Mouse (Mus musculus): ENCODE measurements around the gene Rtp4. TPM values are rescaled to one million over a fixed set of nuclear protein-coding genes. Genes with fewer than 3 reads are reported as not detected.

Rtp4 gene
- polyA plus RNA-seq (2017; shearing (Covaris generic)) = 100 to 1,000 TPM; 129 to 178 TPM

GRCm38 (mm10) chr16:23520235-23520871, at the start of gene Rtp4, which contains the start of gene Masp1:
Gene Rtp4 (plus strand): TSS chr16:23520291.
Gene Masp1 (minus strand): TSS chr16:23520815.
- no peak for ATAC-seq

GRCm38 (mm10) chr16:23471551-23471950, 48.5 kb upstream of the Rtp4 start:
- no peak for ATAC-seq

GRCm38 (mm10) chr16:23472046-23472445, 48.0 kb upstream of the Rtp4 start:
- ATAC-seq = no peak

GRCm38 (mm10) chr16:23475651-23476050, 44.4 kb upstream of the Rtp4 start:
- no peak for ATAC-seq

GRCm38 (mm10) chr16:23476598-23476997, 43.5 kb upstream of the Rtp4 start:
- no peak for ATAC-seq

DNA sequence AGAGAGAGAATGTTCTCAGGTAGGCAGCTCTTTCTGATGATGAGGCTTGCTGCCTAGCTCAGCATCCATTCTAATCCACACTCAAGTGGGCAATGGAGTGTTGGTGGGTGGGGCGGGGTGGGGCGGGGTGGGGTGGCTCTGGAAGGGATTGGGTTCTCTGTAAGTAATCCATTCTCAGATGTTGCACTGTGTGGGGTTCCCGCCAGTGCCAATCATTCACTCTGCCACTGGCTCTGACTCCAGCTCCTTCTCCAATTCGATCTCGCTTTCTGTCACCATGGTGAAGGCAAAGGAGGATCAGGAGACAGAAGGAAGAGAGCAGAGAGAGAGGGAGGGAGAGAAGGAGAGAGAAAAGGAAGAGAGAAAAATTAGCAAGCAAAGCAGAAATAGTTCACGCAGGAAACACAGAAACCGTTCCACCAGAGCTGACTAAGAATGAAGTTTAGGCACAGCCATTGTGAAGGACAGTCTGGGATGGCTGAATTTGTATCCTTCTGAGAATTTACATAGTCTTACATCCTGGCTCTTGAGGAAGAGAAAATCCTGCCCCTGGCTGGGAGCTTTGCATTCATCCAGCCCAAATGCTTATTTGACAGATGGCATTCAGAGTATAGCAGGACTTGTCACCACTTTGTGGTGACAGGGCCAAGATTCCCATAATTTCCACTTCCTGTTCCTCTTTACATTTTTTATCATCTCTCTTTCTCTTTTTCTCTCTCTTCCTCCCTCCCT, 40.1 kb upstream of the Rtp4 start:
- no peak for ATAC-seq

- no peak for ATAC-seq
Measured at GRCm38 (mm10) chr16:23482218-23482617, 37.9 kb upstream of the Rtp4 start.

DNA sequence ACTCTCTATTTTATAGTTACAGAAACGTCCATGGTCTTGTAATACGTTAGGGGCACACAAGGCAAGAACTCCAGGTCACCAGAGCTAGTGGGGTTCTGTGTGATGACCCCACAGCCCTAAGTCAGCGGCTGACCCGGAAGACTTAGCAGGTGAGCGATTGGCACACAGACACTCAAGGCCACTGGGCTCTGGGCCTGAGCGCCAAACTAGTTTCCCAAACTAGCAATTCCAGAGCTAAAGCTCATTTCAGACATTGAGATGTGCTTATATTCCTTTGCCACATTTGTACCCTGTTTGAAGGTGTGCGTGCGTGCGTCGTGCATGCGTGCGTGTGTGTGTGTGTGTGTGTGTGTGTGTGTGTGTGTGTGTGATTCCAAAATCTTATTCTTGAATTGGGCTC, 37.2 kb upstream of the Rtp4 start:
- ATAC-seq = no peak

DNA sequence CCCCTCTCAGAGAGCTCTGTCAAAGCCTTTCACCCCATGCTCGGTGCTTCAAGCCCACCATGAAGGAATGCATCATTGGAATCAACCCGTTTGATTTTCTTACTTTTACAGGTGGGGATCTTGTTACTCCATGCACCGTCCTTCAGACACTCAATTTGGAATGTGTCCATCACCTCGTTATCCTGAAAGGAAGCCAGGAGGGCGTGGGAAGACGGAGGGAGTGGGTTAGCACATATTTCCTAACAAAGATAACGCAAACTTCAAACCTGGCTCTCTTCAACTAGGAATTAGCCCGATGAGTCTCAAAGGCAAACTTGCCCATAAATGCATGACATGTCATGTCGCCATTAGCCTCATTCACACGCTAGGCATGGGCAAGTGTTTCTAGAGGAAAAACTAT, 36.8 kb upstream of the Rtp4 start:
- no peak for ATAC-seq

DNA sequence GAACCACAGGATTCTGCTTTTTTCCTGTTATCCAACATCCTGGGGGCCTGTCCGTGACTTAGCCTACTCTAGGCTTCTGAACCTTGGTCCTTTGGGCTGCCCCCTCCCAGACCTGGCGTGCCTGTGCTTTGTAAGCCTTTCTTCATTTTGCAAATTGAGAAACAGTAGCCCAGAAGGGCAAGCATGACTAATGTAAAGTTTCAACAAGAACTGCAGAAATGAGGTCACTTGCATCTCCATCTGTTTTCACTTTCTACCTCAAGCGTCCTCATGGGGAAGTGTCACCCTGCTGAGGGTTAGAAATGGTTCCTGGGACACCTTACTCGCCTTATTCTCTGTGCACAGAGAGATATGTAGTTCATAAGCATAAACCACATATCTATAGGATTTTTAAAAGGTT, 27.3 kb upstream of the Rtp4 start:
- ATAC-seq = no peak

DNA sequence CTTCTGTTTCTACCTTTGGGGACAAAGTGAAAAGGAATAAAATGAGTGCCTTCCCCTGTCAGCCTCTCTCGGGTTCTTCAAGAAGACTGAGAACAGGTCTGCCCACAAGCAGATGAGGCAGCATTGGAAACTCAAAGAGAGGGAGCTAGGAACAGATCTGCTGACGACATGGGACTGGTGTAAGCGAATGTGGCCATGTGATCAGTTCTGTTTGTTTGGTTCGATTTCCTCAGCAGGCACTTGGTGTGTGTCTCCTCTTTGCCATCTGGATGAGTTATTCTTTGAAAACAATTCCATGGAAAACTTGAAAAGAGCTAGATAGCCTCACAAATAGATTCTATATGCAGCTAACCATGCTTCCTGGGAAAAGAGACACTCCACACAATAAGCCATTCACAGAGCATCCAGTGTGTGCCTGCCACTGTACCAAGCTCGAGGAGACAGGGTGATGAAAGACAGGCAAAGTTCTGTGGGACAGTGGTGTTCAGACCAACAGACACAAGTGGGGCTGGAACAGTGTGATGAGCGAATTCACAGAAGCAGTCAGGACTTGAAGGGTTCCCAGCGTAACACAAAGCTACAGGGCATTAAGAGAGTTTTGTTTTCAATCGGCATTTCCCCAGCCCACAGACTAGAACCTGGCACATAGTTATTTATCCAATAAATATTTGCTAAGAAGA, 23.7 kb upstream of the Rtp4 start:
- ATAC-seq = no peak

GRCm38 (mm10) chr16:23497440-23497839, 22.7 kb upstream of the Rtp4 start:
- no peak for ATAC-seq

DNA sequence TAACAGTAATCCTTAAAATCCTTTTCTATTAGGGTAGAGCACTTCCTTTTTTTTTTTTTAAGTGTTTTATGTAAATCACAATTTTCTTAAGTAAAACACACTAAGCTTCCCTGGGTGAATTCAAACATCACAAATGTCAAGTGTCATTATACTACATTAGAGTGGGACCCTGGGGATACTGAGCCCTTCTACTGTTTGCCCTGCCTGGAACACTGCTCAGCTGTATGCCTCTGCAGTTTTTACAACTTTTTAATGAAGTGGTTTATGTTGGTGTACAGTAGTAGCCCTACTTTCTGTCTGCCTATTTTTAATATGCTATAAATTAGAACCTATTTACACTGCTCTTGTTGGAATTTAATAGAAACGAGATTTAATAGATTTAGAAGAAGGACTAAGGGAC, 22.2 kb upstream of the Rtp4 start:
- no peak for ATAC-seq

- no peak for ATAC-seq
Measured at GRCm38 (mm10) chr16:23498691-23499131, 21.4 kb upstream of the Rtp4 start.

DNA sequence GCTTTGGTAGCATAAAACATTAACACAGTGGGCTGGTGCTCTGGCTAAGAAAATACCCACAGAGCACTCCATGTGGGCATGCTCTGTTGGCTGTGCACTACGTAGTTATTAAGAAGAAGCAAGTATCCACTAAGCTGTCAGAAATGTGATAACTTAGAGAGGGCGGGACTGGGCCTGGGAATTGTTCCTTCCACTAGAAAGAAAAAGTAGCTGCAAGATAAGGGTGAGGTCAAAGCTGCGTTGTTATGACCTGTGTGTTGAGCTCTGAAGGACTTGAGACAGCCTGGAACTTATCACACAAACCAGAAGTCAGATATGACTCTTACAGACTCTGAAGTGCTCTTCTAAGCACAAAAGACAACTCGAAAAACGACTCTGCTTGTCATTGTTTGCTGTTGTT, 19.5 kb upstream of the Rtp4 start:
- no peak for ATAC-seq

- ATAC-seq = no peak
Measured at GRCm38 (mm10) chr16:23501288-23501687, 18.8 kb upstream of the Rtp4 start.

- ATAC-seq = no peak
Measured at GRCm38 (mm10) chr16:23502478-23502877, 17.6 kb upstream of the Rtp4 start.

DNA sequence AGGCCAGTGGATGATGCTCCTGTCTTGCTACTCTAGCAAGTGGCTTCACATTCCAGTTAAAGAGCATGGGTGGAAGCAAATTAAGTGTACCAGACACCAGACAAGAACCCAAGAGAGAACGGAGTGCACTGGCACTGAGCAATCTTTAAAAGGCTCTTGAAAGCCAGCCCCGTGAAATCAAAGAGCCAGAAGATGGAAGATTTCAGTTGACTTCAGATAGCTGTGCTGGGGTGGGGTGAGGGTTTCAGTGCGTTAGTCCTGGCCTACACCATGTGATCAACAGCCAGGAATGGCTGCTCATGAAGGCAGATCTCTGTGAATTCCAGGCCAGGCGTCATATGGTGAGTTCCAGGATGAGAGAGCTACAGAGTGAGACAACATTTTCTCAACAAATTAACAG, 16.7 kb upstream of the Rtp4 start:
- no peak for ATAC-seq

DNA sequence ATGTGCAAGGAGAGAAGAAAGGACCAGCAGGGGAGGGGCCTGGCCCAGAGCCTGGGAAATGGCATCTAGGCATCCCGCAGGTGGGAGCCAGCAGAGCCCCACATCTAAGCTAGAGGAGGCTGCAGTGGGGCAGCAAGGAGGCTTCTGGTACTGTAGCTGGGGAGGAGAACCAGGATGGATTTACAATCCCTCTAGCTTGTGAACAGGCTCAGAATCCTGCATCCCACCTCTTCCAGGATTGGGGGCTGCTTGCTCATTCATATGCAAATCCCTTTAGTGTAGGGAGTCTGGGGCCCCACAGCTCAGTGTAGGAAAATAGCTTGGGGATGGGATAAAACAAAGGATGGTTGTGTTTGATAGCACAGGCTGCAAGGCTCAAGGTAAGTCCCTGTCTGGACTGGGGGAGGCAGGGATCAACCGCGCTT, 15.8 kb upstream of the Rtp4 start:
- no peak for ATAC-seq

DNA sequence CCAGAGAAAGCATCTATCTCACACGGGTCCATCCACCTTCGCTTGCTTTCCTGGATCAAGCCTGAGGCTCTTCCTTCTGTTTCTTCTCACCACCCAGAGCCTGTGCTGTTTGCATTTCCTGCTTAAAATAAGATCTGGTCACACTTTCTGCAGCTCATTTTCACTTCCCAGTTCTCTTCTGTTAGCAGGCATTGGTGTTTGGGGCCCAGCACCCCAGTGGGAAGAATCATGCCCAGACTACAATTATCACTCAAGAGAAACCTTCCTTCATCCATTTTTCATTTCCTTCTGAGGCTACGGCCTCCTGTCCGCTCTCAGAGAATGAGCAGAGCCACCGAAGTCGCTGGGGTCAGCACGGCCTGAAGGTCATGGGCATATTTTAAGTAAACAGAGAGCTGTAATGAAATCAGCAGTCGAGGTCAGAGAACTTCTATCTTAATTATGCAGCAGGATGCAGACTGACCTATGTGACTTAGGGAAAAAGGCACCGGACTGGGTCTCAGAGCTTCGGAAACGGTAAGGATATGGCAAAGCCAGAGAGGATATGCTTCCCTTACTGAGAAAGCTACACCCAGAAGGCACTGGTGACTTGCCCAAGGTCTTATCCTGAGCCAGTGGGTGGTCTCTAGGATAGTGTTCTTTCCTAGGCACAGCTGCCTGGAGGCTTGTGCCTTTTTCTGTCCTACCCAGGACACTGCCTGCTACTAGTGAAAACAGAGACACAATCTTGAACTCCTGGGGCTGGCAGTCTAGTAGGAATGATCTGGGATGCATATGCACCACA, 14.0 kb upstream of the Rtp4 start:
- ATAC-seq = no peak

- no peak for ATAC-seq
Measured at GRCm38 (mm10) chr16:23511166-23511935, 8.7 kb upstream of the Rtp4 start.

- no peak for ATAC-seq
Measured at GRCm38 (mm10) chr16:23513401-23513800, 6.7 kb upstream of the Rtp4 start.

Data from activated CD4-positive, CD25-positive, alpha-beta regulatory T cell, adult 4 months (primary cell).